Mouse (Mus musculus) stomach, embryonic 15.5 days (tissue): ENCODE measurements around the gene B230118H07Rik. TPM values are rescaled to one million over a fixed set of nuclear protein-coding genes. Genes with fewer than 3 reads are reported as not detected.
"Not testable (repeated sequence)": the region's sequence is repeated elsewhere in the genome, so short reads cannot be mapped to it uniquely, and the experiment has no call there.

Experiments
- ATAC-seq: fragments of 200-750 bp; cut with Nextera tagmentation; 2 replicates; pipeline ENCODE4 v1.8.0; 2017; ENCODE audit warnings: low read depth, moderate number of reproducible peaks, moderate TSS enrichment; ENCODE audit not compliant: insufficient read depth, low FRiP score
- H3K27ac ChIP-seq: fragments of 300-500 bp; sonication (generic); 2 replicates; pipeline ENCODE4 v1.5.1; 2015; ENCODE audit warnings: mild to moderate bottlenecking, inconsistent platforms
- H3K27me3 ChIP-seq: fragments of 300-500 bp; sonication (generic); replicated peaks from 2 replicates; pipeline ENCODE4 v1.6.1; 2015; ENCODE audit warnings: inconsistent platforms
- H3K36me3 ChIP-seq: fragments of 300-500 bp; sonication (generic); 2 replicates; pipeline ENCODE4 v1.6.1; 2015; ENCODE audit warnings: inconsistent platforms
- H3K4me1 ChIP-seq: fragments of 300-500 bp; sonication (generic); 2 replicates; pipeline ENCODE4 v1.6.1; 2015; ENCODE audit warnings: inconsistent platforms
- H3K4me2 ChIP-seq: fragments of 300-500 bp; sonication (generic); 2 replicates; pipeline ENCODE4 v1.6.1; 2015; ENCODE audit warnings: mild to moderate bottlenecking, inconsistent platforms
- H3K4me3 ChIP-seq: fragments of 300-500 bp; sonication (generic); replicated peaks from 2 replicates; pipeline ENCODE4 v1.5.1; 2015; ENCODE audit warnings: inconsistent platforms
- H3K9ac ChIP-seq: fragments of 300-500 bp; sonication (generic); 2 replicates; pipeline ENCODE4 v1.6.1; 2015; ENCODE audit warnings: inconsistent platforms
- H3K9me3 ChIP-seq: fragments of 300-500 bp; sonication (generic); 2 replicates; pipeline ENCODE4 v1.6.1; 2016; ENCODE audit warnings: inconsistent platforms
- WGBS: fragments of 180-500 bp; shearing (Covaris S2); methylation state at CpG from one replicate; pipeline ENCODE4 v1.1.7; 2015; 5-methylcytosine and 5-hydroxymethylcytosine counted together
- polyA plus RNA-seq: library from polyadenylated mRNA; unstranded; fragments of >200 nt; fragmentation: Nextera tagmentation; extraction: Ambion mirVana; gene quantifications from 2 replicates; pipeline ENCODE4 v1.2.1, GENCODE M21; 2015

B230118H07Rik gene
- polyA plus RNA-seq, 1 experiment from 2014 or later = 51.0 TPM

DNA sequence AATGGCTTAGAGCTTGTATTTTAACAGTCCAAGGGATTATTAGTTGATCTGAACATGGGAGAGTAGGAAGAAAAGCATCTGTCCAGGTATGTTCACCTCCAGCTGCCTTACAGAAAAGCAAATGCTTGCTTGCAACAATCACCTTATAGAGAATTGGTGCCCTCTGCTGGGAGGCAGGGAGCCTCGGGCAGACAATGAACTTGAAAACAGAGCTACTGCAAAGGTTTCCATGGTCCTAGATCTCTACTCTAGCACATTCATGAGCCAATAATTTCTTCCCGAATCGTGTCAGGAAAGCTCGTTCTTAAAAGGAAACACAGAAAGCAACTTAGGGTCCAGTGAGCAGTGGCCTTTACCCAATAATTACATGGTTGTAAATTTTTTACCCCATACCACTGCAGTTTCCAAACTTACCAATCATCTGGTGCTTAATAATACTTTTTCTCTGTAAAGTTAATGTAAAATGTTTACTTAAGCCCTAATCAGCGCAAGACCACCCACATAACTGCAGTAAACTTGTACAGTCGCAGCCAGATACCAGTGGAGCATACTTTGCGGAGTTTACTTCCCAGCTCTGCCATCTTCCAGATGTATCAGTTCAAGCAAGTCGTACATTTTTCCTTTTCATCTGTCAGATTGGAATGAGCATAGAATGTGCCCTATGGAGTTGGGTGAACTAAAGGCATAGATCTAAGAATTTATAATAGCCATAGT is 105.5 kb downstream of the B230118H07Rik start:
- Histone ChIP-seq H3K27ac (no peak overlapping the region), H3K36me3 (no peaks in the 10 kb centered on the region), H3K27me3 (no peaks in the 10 kb centered on the region), H3K4me2 (no peak overlapping the region), H3K9me3 (no peaks in the 10 kb centered on the region), H3K4me1 (no peaks in the 10 kb centered on the region), H3K4me3 (no peak overlapping the region), H3K9ac (no peak overlapping the region)
- 40% methylated on average over 8 of the region's 8 CpGs for WGBS
- ATAC-seq = no peak

DNA sequence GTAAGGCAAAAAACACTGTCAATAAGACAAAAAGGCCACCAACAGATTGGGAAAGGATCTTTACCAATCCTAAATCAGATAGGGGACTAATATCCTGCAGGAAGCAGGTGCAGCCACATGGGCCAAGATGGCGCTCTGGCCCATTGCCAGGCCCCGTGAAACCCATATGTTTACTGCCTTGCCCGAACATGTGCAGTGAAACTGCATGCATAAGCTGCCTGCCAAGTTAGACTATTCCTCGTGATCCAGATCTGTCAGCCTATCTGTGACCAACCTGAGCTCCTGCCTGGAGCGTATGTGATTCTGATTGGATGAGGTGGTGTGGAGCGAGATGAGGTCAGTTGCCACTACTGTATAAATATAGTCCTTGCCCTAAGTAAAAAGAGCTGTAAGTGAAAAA is 112.4 kb downstream of the B230118H07Rik start:
- not testable (repeated sequence) for ATAC-seq, H3K36me3 ChIP-seq, H3K4me2 ChIP-seq, H3K4me3 ChIP-seq, H3K4me1 ChIP-seq, H3K27me3 ChIP-seq, H3K9me3 ChIP-seq, H3K27ac ChIP-seq, H3K9ac ChIP-seq
- 72% methylated on average over 6 of the region's 6 CpGs for WGBS

DNA sequence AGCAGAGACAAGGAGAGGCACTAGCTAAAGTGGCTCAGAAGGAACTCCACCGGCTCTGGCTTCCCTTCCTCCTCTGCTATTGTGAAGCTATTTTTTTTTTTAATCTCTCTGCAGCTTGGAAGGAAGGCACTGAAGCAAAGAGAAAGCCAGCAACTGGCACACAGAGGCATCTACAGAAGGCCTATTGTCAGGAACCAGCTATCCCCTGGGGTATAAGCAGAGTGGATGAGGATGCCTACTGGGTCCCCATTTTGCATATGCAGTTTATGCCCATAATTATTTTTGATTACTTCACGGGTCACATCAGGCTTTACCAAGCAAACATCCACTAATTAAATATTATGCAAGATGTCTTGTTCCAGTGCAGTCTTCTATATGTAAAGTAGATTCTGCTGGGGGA is 115.6 kb downstream of the B230118H07Rik start:
- Histone ChIP-seq H3K4me2 (no peak overlapping the region), H3K4me1 (no peaks in the 10 kb centered on the region), H3K4me3 (no peak overlapping the region), H3K9ac (no peak overlapping the region), H3K27me3 (no peaks in the 10 kb centered on the region), H3K27ac (no peak overlapping the region), H3K36me3 (no peaks in the 10 kb centered on the region), H3K9me3 (no peaks in the 10 kb centered on the region)
- WGBS = 60% methylated on average over 2 of the region's 2 CpGs
- ATAC-seq = no peak

DNA sequence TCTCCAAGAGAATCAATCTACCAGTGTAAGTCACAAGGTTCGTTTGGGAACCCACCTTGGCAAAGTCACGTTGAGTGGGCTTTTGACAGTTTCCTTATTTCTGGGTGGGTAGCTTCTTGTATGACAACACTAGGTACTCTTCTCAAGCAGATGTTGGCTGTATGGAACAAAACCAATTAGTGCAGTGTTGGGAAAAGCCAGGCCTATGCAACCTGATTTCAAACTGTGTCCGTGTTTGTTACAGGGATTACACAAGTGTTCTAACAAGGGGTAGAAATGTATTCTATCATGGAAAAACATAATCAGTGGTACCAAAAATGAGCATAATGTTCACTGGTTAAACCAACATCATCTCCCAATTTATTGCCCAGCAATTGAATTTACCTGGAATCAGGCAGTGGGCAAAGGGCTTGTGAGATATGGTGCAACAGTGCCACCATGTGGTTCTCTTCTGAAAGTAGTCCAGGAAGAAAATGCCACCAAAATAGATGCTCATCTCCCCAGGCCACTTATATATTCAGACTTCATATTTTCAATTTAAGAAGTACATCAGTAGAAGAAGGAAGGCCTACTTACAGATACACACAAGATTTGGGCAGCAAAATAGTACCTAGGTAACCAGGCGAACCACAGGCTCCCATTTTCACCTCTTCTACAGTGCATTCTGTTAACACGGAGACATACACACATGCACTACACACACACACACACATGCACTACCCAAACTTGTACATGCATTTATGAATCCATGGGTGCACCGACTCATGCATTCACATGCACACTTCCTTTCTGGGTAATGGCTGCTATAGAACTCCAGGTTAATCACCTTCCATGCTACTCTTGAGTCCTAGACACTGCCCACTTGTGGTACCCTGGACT is 123.6 kb downstream of the B230118H07Rik start:
- no peak overlapping the region for H3K4me3 ChIP-seq
- 70% methylated on average over 6 of the region's 6 CpGs for WGBS
- H3K27me3 ChIP-seq = no peaks in the 10 kb centered on the region
- H3K4me1 ChIP-seq = no peaks in the 10 kb centered on the region
- no peak for ATAC-seq
- H3K36me3 ChIP-seq = no peaks in the 10 kb centered on the region
- H3K27ac ChIP-seq = no peak overlapping the region
- H3K9ac ChIP-seq = no peak overlapping the region
- no peaks in the 10 kb centered on the region for H3K9me3 ChIP-seq
- no peak overlapping the region for H3K4me2 ChIP-seq

DNA sequence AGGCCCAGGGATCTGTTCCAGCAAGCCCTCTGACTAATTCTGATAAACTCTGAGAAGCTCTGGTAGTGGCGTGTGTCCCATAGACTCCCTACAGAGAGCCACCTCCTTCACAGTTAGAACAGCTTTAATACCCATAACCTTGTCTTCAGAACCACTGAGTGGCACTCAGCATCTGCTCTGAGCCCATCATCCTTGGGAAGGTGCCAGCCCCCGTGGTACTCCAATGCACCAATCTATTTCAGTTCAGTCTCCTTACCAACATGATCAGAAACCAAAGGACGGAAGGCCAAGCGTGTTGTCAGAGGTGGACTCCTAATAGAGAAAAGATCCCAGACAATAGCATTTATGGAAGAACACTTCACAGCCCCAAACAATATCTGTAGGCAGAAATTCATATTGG is 124.2 kb downstream of the B230118H07Rik start:
- ATAC-seq = no peak
- H3K4me3 ChIP-seq = no peak overlapping the region
- WGBS = 83% methylated on average over 4 of the region's 4 CpGs

DNA sequence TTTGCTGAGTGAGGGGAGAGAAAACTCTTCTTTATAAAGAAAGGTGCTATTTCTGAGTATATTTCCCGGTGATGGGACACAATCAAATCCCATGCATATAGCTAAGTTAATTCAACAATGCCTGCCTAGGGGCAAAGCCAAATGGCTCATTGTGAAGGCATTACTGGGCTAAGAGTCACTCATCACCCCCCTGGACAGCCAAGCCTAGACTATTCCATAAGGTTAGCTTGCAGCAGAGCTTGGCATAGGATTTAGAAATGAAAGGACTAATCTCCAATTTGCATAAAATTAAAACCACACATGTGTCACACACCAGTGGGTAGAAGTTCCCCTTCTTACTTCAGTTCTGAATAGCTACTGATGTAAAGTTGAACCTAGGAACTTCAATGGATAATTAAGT is 128.8 kb downstream of the B230118H07Rik start:
- Histone ChIP-seq H3K27ac (no peak overlapping the region), H3K4me1 (no peaks in the 10 kb centered on the region), H3K4me3 (no peak overlapping the region), H3K4me2 (no peak overlapping the region), H3K9ac (no peak overlapping the region), H3K36me3 (no peaks in the 10 kb centered on the region), H3K27me3 (no peaks in the 10 kb centered on the region), H3K9me3 (no peaks in the 10 kb centered on the region)
- WGBS = 80% methylated on average over 1 of the region's 1 CpGs
- ATAC-seq = no peak

More for the DNA sequence above, 124.2 kb downstream of the B230118H07Rik start:
- Histone ChIP-seq H3K9ac (no peak overlapping the region), H3K27me3 (no peaks in the 10 kb centered on the region), H3K27ac (no peak overlapping the region), H3K36me3 (no peaks in the 10 kb centered on the region), H3K4me1 (no peaks in the 10 kb centered on the region), H3K9me3 (no peaks in the 10 kb centered on the region), H3K4me2 (no peak overlapping the region)

DNA sequence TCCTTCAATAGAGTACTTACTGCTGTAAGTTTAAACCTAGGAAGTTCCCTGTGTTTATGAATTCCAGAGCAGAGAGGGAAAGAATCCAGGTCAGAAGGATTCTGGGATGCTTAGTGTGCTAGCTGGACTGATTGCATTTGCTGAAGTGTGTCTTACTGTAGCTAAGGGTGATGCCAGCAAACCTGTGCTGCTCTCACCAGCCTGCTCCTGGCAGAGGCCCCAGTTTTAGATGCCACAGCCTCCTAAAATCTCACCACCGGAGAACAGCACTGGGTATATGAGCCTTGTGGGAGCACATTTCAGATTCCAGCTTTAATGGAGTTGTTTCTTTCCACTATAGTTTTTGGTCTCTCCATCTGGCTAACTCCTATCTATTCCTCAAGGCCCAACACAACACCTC is 129.4 kb downstream of the B230118H07Rik start:
- ATAC-seq = no peak
- no peak overlapping the region for H3K4me2 ChIP-seq
- 79% methylated on average over 1 of the region's 1 CpGs for WGBS

More for the DNA sequence above, 129.4 kb downstream of the B230118H07Rik start:
- Histone ChIP-seq H3K4me1 (no peaks in the 10 kb centered on the region), H3K9me3 (no peaks in the 10 kb centered on the region), H3K27ac (no peak overlapping the region), H3K4me3 (no peak overlapping the region), H3K27me3 (no peaks in the 10 kb centered on the region), H3K36me3 (no peaks in the 10 kb centered on the region), H3K9ac (no peak overlapping the region)

Other genes with a start within 250 kb of the B230118H07Rik start
- gene Rag2, start 24.8 kb downstream of the B230118H07Rik start, polyA plus RNA-seq = 0.06 and 0.09 TPM in 2 replicates
- 0.10 TPM in 1 of 2 replicates, not detected in the other for gene Rag1, start within 50 bp of the B230118H07Rik start, polyA plus RNA-seq
- 7.4 and 9.4 TPM in 2 replicates for gene Traf6, start 28.9 kb upstream of the B230118H07Rik start, polyA plus RNA-seq
- gene Prr5l, start 233.5 kb upstream of the B230118H07Rik start, polyA plus RNA-seq = 9.5 and 9.8 TPM in 2 replicates
- 54.1 and 58.1 TPM in 2 replicates for gene Commd9, start 236.7 kb upstream of the B230118H07Rik start, polyA plus RNA-seq